Mouse (Mus musculus) liver, adult 2 months (tissue): ENCODE results near the gene Dmkn.

ENCODE experiments used
- CTCF ChIP-seq: fragments of 200-500 bp; IDR thresholded peaks from 2 replicates; pipeline ENCODE4 v1.5.1; 2011; ENCODE audit warnings: low read depth, low read length, control low read depth
- POLR2A ChIP-seq: fragments of 200-500 bp; IDR thresholded peaks from 2 replicates; pipeline ENCODE4 v1.6.1; 2011; ENCODE audit warnings: low read length, control low read depth; ENCODE audit not compliant: insufficient read depth; ENCODE audit errors: extremely low read depth

DNA sequence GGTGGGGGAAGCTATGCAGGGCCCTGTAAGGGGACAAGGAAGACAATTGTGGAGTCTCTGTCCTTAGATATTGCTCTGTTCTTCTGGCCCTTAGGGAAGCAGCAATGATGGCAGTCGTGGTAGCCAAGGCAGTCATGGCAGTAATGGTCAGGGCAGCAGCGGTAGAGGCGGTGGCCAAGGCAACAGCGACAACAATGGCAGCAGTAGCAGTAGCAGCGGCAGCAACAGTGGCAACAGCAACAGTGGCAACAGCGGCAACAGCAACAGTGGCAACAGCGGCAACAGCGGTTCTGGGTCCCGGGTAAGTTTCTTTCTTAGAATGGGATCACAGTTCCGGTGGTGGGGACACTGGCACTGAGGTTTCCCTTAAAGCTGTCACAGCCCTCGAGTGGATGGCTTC, 1.6 kb downstream of the Dmkn start:
- TF ChIP-seq CTCF, result no peak
- TF ChIP-seq POLR2A, result no peak
